Mouse (Mus musculus) heart, adult 2 months (tissue): ENCODE measurements around the gene Parpbp. TPM values are rescaled to one million over a fixed set of nuclear protein-coding genes. Genes with fewer than 3 reads are reported as not detected.
A peak's percentile ranks its signal among the peaks of the same experiment; 100 is the strongest.

ENCODE experiments used
- DNase-seq, 2 experiments: peaks; one replicate each; pipeline ENCODE4 v3.0.0; 2021
- H3K27ac ChIP-seq: fragments of 200-600 bp; 2 replicates; pipeline ENCODE4 v1.8.1; 2022
- H3K27me3 ChIP-seq: fragments of 200-500 bp; 2 replicates; pipeline ENCODE4 v1.6.1; 2012; ENCODE audit warnings: mild to moderate bottlenecking, low read length, inconsistent platforms, mixed read lengths; ENCODE audit not compliant: control insufficient read depth, insufficient read depth
- H3K36me3 ChIP-seq: fragments of 200-500 bp; 2 replicates; pipeline ENCODE4 v1.6.1; 2012; ENCODE audit warnings: low read length, inconsistent platforms; ENCODE audit not compliant: control insufficient read depth, insufficient read depth
- H3K4me1 ChIP-seq: fragments of 200-500 bp; 2 replicates; pipeline ENCODE4 v1.6.1; 2011; ENCODE audit warnings: low read length; ENCODE audit not compliant: control insufficient read depth, insufficient read depth
- H3K4me3 ChIP-seq: fragments of 200-600 bp; 2 replicates; pipeline ENCODE4 v1.8.1; 2022
- H3K79me2 ChIP-seq: fragments of 200-500 bp; replicated peaks from 2 replicates; pipeline ENCODE4 v1.6.1; 2012; ENCODE audit warnings: mild to moderate bottlenecking, inconsistent platforms, low read length, moderate library complexity, mixed read lengths; ENCODE audit not compliant: control insufficient read depth, insufficient read depth
- H3K9ac ChIP-seq: fragments of 200-500 bp; 2 replicates; pipeline ENCODE4 v1.6.1; 2012; ENCODE audit warnings: low read depth, mild to moderate bottlenecking, control low read depth, inconsistent platforms, low read length, mixed read lengths
- CTCF ChIP-seq: fragments of 200-600 bp; IDR thresholded peaks from 2 replicates; pipeline ENCODE4 v1.8.1; 2022; ENCODE audit warnings: antibody characterized with exemption, mild to moderate bottlenecking, moderate library complexity
- EP300 ChIP-seq: fragments of 200-500 bp; IDR thresholded peaks from 2 replicates; pipeline ENCODE4 v1.6.1; 2011; ENCODE audit warnings: low read depth, low read length, control low read depth; ENCODE audit not compliant: insufficient read depth
- POLR2A ChIP-seq: fragments of 200-500 bp; IDR thresholded peaks from 2 replicates; pipeline ENCODE4 v1.6.1; 2011; ENCODE audit warnings: mild to moderate bottlenecking, low read depth, low read length, control low read depth; ENCODE audit not compliant: insufficient read depth
- WGBS: fragments of 180-500 bp; shearing (Covaris S2); methylation state at CpG from one replicate; pipeline ENCODE4 v1.1.7; 2018; 5-methylcytosine and 5-hydroxymethylcytosine counted together
- intact Hi-C: fragments of 180-260 bp; cut with DNase I; formaldehyde crosslinking; loops from one replicate; pipeline ENCODE4 v1.15.1; 2025
- long read RNA-seq: library from polyadenylated mRNA; stranded (forward); transcript quantifications from one replicate; pipeline ENCODE4 v2.0.0, GENCODE M21; 2021
- polyA plus RNA-seq: library from polyadenylated mRNA; depleted of rRNA; stranded (reverse); fragments of >200 nt; gene quantifications from 2 replicates; pipeline ENCODE4 v1.2.3, GENCODE M21; 2012; rRNA removed
- total RNA-seq, 2 experiments: library from RNA; stranded (reverse); gene quantifications; 2 replicates each; pipeline ENCODE4 v1.2.3; 2021

Gene Parpbp
- total RNA-seq (under 1 TPM; 0.13 to 0.16 TPM), polyA plus RNA-seq (0.06 and 0.29 TPM in 2 replicates)
- long read RNA-seq = 0 reads

DNA sequence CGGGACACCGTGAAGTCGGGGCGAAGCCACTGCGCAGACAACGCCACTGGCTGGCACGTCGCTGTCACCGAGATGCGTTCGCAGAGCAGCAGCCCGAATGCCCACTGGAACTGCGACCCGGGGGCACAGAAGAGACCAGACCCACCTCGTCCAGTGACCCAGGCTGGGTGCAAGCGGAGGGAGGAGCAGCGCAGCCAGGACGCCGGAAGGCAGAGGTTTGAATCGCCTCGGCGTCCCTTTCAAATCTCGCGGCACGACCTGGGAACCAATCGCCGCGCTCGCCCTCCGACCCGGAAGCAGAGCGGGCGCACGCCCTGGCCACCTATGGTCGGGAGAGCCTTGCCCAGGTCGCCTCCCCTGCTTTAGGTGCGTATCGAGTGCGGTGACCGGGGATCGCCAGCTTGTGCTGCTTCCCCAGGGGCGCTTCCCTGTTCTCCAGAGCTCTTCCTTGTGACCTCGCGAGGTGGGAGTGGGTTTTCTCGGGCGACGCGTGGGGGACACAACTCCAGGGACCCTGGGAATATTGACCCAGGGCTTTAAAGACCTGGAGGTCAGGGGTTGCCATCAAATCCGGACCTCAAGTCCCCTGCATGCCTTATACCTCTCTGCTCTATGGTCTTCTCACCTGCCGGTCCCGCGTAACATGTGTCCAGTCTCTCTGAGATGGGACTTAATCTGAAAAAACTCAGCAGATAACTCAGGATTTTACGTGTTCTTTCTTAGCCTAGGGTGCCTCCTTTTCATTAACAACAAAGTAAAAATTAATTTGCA, at the start of gene Parpbp, which contains the start of gene Nup37:
Gene Parpbp, minus strand, starts transcription at position 235 of the 771 bp plus-strand sequence.
Gene Nup37, plus strand, starts transcription at position 286 of the 771 bp plus-strand sequence.
- H3K9ac ChIP-seq = peak within 1 kb of the TSS; percentile 81
- peak within 1 kb of the TSS; percentile 92 for H3K4me3 ChIP-seq
- intact Hi-C loops = loop anchor here (5.0 kb wide), 1 partner anchor 55 kb away; the partner anchor contains the start of gene Washc3
- no peaks in the 10 kb centered on the region for H3K36me3 ChIP-seq
- WGBS = 1% methylated on average over 53 of the region's 53 CpGs
- no peaks in the 10 kb centered on the region for H3K79me2 ChIP-seq
- H3K27me3 ChIP-seq = no peaks in the 10 kb centered on the region
- TF ChIP-seq CTCF = peak; percentile 26
- peak; percentile 79 for TF ChIP-seq POLR2A
- TF ChIP-seq EP300 = no peak
- H3K4me1 ChIP-seq = no peaks in the 10 kb centered on the region
- DNase-seq = peak; percentile 88 to 90
- H3K27ac ChIP-seq = peak within 1 kb of the TSS; percentile 60

DNA sequence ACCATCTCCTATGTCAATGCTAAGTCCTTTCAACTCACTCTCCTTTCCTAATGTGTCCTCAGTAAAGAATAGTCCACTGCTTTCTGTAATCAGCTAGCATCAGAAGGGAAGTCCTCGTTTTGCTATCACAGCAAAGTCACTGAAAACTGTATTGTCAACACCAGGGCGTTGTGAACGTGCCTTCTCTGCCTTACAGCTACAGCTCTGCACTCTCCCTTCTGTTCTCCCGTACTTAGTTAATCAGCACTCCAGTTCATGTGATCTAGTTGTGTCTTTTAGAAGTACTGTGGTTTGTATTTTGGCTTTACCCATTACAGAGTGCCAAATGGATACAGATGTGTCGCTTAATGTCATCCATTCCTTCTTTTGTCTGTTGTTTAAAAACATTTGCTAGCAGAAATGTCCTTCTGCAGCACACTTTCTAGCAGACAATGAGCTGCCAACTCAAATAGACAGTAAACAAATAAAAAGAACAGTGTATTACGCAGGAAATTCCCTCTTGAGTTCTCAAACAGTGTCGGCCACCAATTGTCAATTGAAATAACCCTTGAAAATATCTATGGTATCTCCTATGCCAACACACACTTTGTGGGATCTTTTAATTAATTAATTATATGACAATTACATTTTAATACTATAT, 20.8 kb upstream of the Parpbp start:
- Histone ChIP-seq H3K27me3 (no peaks in the 10 kb centered on the region), H3K79me2 (no peaks in the 10 kb centered on the region), H3K27ac (no peak overlapping the region), H3K9ac (no peak overlapping the region), H3K4me3 (no peak overlapping the region), H3K4me1 (no peaks in the 10 kb centered on the region), H3K36me3 (no peaks in the 10 kb centered on the region)
- no peak for DNase-seq
- intact Hi-C loops = loop anchor here (10.0 kb wide), 1 partner anchor 137 kb away; no protein-coding TSS in a partner anchor
- no peak for TF ChIP-seq POLR2A
- no peak for TF ChIP-seq EP300
- no peak for TF ChIP-seq CTCF
- 65% methylated on average over 7 of the region's 7 CpGs for WGBS

DNA sequence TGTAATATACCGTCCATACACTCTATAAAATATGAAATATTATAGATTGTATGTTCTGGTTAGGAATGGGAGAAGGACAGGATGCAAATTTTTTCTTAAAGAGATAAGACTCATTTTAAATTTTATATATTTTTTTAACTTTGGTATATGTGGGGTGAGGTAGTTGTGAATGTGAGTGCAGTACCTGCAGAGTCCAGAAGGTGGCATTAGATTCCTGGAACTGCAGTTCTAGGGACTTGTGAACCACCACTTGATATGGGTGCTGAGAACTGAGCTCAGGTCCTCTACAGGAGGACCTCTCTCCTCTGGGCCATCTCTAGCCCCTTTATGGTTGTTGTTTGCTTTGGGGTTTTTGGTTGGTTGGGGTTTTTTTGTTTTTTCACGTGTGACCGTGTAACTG, 19.4 kb upstream of the Parpbp start:
- no peaks in the 10 kb centered on the region for H3K27me3 ChIP-seq
- H3K27ac ChIP-seq = no peak overlapping the region
- H3K4me3 ChIP-seq = no peak overlapping the region
- no peaks in the 10 kb centered on the region for H3K36me3 ChIP-seq
- no peaks in the 10 kb centered on the region for H3K79me2 ChIP-seq
- 92% methylated on average over 3 of the region's 3 CpGs for WGBS
- TF ChIP-seq POLR2A (no peak), CTCF (peak; percentile 62)
- no peak for DNase-seq
- H3K9ac ChIP-seq = no peak overlapping the region
- H3K4me1 ChIP-seq = no peaks in the 10 kb centered on the region
- intact Hi-C loops = loop anchor here (10.0 kb wide), 1 partner anchor 139 kb away; no protein-coding TSS in a partner anchor

DNA sequence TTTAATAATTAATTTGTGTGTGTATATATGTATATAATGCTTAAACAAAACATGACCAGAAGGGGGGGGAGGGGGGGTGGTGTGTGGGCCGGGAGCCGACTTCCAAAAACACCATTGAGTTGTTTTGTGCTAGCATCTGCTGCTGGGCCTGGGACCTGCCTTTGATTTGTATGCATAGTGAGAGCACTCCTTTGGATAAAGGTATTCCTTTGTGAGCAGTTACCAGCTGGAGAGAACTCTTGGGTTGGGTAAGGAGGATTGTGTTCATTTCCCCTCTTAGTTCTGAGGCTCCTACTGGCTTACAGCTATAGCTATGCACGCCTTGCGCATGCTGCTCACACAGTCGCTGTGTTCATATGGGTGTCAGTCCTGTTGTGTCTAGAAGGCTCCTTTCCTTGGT, 15.9 kb upstream of the Parpbp start:
- intact Hi-C loops = loop anchor here (10.0 kb wide), 1 partner anchor 142 kb away; no protein-coding TSS in a partner anchor
- WGBS = 96% methylated on average over 5 of the region's 5 CpGs
- H3K27me3 ChIP-seq = no peaks in the 10 kb centered on the region
- no peak overlapping the region for H3K9ac ChIP-seq
- H3K36me3 ChIP-seq = no peaks in the 10 kb centered on the region
- no peak overlapping the region for H3K27ac ChIP-seq
- DNase-seq = no peak
- no peaks in the 10 kb centered on the region for H3K79me2 ChIP-seq
- H3K4me1 ChIP-seq = no peaks in the 10 kb centered on the region
- H3K4me3 ChIP-seq = no peak overlapping the region
- TF ChIP-seq CTCF (no peak), POLR2A (no peak), EP300 (no peak)

DNA sequence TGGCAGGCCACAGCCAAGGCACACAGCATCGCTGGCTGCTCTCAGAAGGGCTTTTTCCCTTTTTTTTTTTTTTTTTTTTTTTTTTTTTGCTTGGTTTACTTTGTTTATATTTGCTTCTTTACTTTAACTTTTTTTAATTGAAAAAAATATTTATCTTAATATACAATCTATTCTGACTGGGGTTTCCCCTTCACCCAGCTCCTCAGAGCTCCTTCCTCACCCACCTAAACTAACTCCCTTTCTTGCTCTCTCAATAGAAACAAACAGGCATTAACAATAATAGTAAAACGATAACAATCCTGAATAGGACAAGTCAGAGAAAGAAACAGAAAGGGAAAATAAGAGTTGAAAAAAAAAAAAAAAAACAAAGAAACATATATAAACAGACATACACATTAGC, 15.4 kb upstream of the Parpbp start:
- H3K4me1 ChIP-seq = no peaks in the 10 kb centered on the region
- no peaks in the 10 kb centered on the region for H3K27me3 ChIP-seq
- no peaks in the 10 kb centered on the region for H3K79me2 ChIP-seq
- H3K4me3 ChIP-seq = no peak overlapping the region
- intact Hi-C loops = loop anchor here (10.0 kb wide), 1 partner anchor 143 kb away; no protein-coding TSS in a partner anchor
- no peaks in the 10 kb centered on the region for H3K36me3 ChIP-seq
- no peak for DNase-seq
- no peak overlapping the region for H3K27ac ChIP-seq
- 88% methylated on average over 2 of the region's 2 CpGs for WGBS
- H3K9ac ChIP-seq = no peak overlapping the region
- TF ChIP-seq POLR2A (no peak), CTCF (no peak), EP300 (no peak)

DNA sequence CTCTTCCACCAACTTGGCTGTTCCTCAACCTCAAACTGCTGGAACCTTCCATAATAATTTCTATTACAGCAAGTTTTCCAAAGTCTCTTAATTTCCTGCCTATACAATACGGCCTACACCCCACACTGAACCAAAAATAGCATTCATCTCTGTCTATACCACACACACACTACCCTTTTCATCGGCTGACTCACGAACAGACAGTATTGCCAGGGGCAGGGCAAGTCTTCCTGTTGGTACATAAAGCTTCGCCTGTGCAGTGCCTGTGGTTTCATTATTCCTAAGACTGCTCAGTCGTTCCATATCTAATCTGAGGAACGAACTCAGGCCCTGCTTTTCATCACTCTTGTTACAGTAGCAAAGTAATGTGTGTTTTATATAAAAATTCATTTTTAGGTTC, 4.9 kb upstream of the Parpbp start:
- H3K9ac ChIP-seq = no peak overlapping the region
- 76% methylated on average over 6 of the region's 6 CpGs for WGBS
- intact Hi-C loops = no loop called here
- H3K36me3 ChIP-seq = no peaks in the 10 kb centered on the region
- no peak for TF ChIP-seq EP300
- no peak for TF ChIP-seq CTCF
- TF ChIP-seq POLR2A = no peak
- no peaks in the 10 kb centered on the region for H3K79me2 ChIP-seq
- no peak overlapping the region for H3K27ac ChIP-seq
- DNase-seq = no peak
- H3K4me3 ChIP-seq = no peak overlapping the region
- H3K4me1 ChIP-seq = no peaks in the 10 kb centered on the region
- H3K27me3 ChIP-seq = no peaks in the 10 kb centered on the region
